Mouse (Mus musculus) liver, adult 2 months (tissue): ENCODE measurements around the gene Fam53a. TPM values are rescaled to one million over a fixed set of nuclear protein-coding genes. Genes with fewer than 3 reads are reported as not detected.

Experiments used
- DNase-seq: peaks from one replicate; pipeline ENCODE4 v3.0.0-alpha.2; 2011; ENCODE audit warnings: low read depth, low spot score; ENCODE audit errors: extremely low read depth
- H3K27ac ChIP-seq: fragments of 200-500 bp; replicated peaks from 2 replicates; pipeline ENCODE4 v1.5.1; 2012; ENCODE audit warnings: low read depth, mild to moderate bottlenecking, control low read depth, inconsistent platforms, low read length; ENCODE audit not compliant: insufficient read depth
- H3K27me3 ChIP-seq: fragments of 200-500 bp; 2 replicates; pipeline ENCODE4 v1.6.1; 2012; ENCODE audit warnings: mild to moderate bottlenecking, moderate library complexity, low read length, inconsistent platforms; ENCODE audit not compliant: control insufficient read depth, insufficient read depth
- H3K36me3 ChIP-seq: fragments of 200-500 bp; 2 replicates; pipeline ENCODE4 v1.6.1; 2012; ENCODE audit warnings: low read length, inconsistent platforms; ENCODE audit not compliant: control insufficient read depth, insufficient read depth
- H3K4me1 ChIP-seq: fragments of 200-500 bp; 2 replicates; pipeline ENCODE4 v1.6.1; 2011; ENCODE audit warnings: low read length; ENCODE audit not compliant: control insufficient read depth, insufficient read depth
- H3K4me3 ChIP-seq: fragments of 200-500 bp; 2 replicates; pipeline ENCODE4 v1.5.1; 2011; ENCODE audit warnings: low read depth, mild to moderate bottlenecking, control low read depth, low read length, moderate library complexity; ENCODE audit not compliant: insufficient read depth
- H3K79me2 ChIP-seq: fragments of 200-500 bp; 2 replicates; pipeline ENCODE4 v1.6.1; 2012; ENCODE audit warnings: inconsistent platforms, mild to moderate bottlenecking, low read length, moderate library complexity; ENCODE audit not compliant: control insufficient read depth, insufficient read depth
- H3K9ac ChIP-seq: fragments of 200-500 bp; 2 replicates; pipeline ENCODE4 v1.6.1; 2012; ENCODE audit warnings: low read depth, mild to moderate bottlenecking, control low read depth, inconsistent platforms, low read length
- CTCF ChIP-seq: fragments of 200-500 bp; IDR thresholded peaks from 2 replicates; pipeline ENCODE4 v1.5.1; 2011; ENCODE audit warnings: low read depth, low read length, control low read depth
- POLR2A ChIP-seq: fragments of 200-500 bp; IDR thresholded peaks from 2 replicates; pipeline ENCODE4 v1.6.1; 2011; ENCODE audit warnings: low read length, control low read depth; ENCODE audit not compliant: insufficient read depth; ENCODE audit errors: extremely low read depth
- WGBS: fragments of 180-500 bp; shearing (Covaris S2); methylation state at CpG from one replicate; pipeline ENCODE4 v1.1.7; 2018; 5-methylcytosine and 5-hydroxymethylcytosine counted together
- polyA plus RNA-seq: library from polyadenylated mRNA; depleted of rRNA; stranded (reverse); fragments of >200 nt; gene quantifications from 2 replicates; pipeline ENCODE4 v1.2.3, GENCODE M21; 2012
- total RNA-seq: library from RNA; depleted of rRNA; stranded (reverse); fragments of >200 nt; gene quantifications from 2 replicates; pipeline ENCODE4 v1.2.3, GENCODE M21; 2014

Fam53a gene
- total and polyA plus RNA-seq, 2 experiments, result 9.4 to 19.4 TPM

GRCm38 (mm10) chr5:33630061-33630460 is 626 bp upstream of the Fam53a start:
- H3K4me3 ChIP-seq, result peak overlapping the region; percentile 39
- DNase-seq, result peak; percentile 65
- H3K36me3 ChIP-seq, result no peaks in the 10 kb centered on the region
- peak overlapping the region; percentile 13 for H3K27ac ChIP-seq
- H3K79me2 ChIP-seq, result peaks cover 9% of the 10 kb centered on the region
- peaks cover 15% of the 10 kb centered on the region for H3K4me1 ChIP-seq
- H3K9ac ChIP-seq, result peak overlapping the region; percentile 47
- no peaks in the 10 kb centered on the region for H3K27me3 ChIP-seq
- 2% methylated on average over 9 of the region's 9 CpGs for WGBS
- no peak for TF ChIP-seq POLR2A
- TF ChIP-seq CTCF, result no peak

GRCm38 (mm10) chr5:33628820-33629300 is 575 bp downstream of the Fam53a start:
- H3K4me3 ChIP-seq, result peak overlapping the region; percentile 81
- peaks cover 15% of the 10 kb centered on the region for H3K79me2 ChIP-seq
- DNase-seq, result peak; percentile 54
- H3K27me3 ChIP-seq, result no peaks in the 10 kb centered on the region
- 1% methylated on average over 24 of the region's 24 CpGs for WGBS
- H3K9ac ChIP-seq, result peak overlapping the region; percentile 89
- H3K27ac ChIP-seq, result peak overlapping the region; percentile 61
- peaks cover 15% of the 10 kb centered on the region for H3K4me1 ChIP-seq
- 0 out of 2 replicates have a peak, but pooled peaks have one; percentile 9 for TF ChIP-seq POLR2A
- no peak for TF ChIP-seq CTCF
- peaks cover 2% of the 10 kb centered on the region; the same call in 1 of the 2 replicates for H3K36me3 ChIP-seq

DNA sequence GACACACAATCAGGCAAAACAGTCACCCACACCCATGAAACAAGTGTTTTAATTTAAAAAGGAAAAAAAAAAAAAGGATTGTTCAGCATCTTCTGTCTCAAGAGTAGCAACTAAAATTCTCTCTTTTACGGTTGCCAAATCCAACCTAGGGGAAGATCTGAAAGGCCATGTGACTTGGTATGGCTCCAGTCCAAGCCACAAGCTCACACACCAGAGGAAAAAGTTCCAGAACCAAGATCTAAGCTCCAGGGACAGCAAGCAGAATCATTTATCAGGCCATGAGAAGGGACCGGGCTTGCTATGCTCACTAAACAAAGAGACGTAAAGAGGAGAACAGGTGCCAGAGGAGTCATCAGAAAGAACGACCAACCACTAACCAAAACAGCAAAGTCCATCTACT is 1.5 kb downstream of the Fam53a start:
- Histone ChIP-seq H3K27ac (0 out of 2 replicates have a peak overlapping the region, but pooled peaks have one; percentile 31), H3K4me3 (peak overlapping the region; percentile 81), H3K79me2 (peaks cover 24% of the 10 kb centered on the region), H3K9ac (no peak overlapping the region), H3K27me3 (no peaks in the 10 kb centered on the region), H3K4me1 (peaks cover 15% of the 10 kb centered on the region), H3K36me3 (peaks cover 7% of the 10 kb centered on the region; the same call in 1 of the 2 replicates)
- peak; percentile 69 for DNase-seq
- no peak for TF ChIP-seq CTCF
- TF ChIP-seq POLR2A, result no peak
- 3% methylated on average over 4 of the region's 4 CpGs for WGBS

DNA sequence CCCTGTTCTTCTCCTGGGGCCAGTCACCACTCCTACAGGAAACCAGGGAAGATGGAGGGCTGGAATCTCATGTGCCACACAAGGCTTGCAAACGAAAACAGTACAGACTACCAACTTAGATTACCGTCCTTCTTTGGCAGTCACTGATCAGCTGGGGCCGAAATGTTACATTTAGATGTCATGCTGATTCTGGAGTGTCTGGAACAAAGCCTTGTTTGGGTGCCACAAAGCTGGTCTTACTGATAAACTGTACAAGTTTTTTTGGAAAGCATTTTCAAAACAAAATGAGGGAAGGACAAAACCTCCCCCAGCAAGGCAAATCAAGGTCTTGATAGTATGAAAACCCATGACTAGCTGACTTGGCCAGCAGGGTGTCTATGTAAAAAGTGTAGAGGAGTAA is 5.7 kb downstream of the Fam53a start:
- DNase-seq, result no peak
- peaks cover 11% of the 10 kb centered on the region for H3K4me1 ChIP-seq
- TF ChIP-seq CTCF, result no peak
- no peak for TF ChIP-seq POLR2A
- H3K4me3 ChIP-seq, result no peak overlapping the region
- peaks cover 39% of the 10 kb centered on the region for H3K79me2 ChIP-seq
- H3K27me3 ChIP-seq, result no peaks in the 10 kb centered on the region
- WGBS, result 82% methylated on average over 3 of the region's 3 CpGs
- H3K27ac ChIP-seq, result no peak overlapping the region
- H3K9ac ChIP-seq, result no peak overlapping the region
- H3K36me3 ChIP-seq, result peaks cover 7% of the 10 kb centered on the region; the same call in 1 of the 2 replicates

- no peak for TF ChIP-seq CTCF
- no peak for TF ChIP-seq POLR2A
- 92% methylated on average over 2 of the region's 2 CpGs for WGBS
- Histone ChIP-seq H3K9ac (no peak overlapping the region), H3K27me3 (no peaks in the 10 kb centered on the region), H3K79me2 (peaks cover 42% of the 10 kb centered on the region), H3K4me3 (no peak overlapping the region), H3K27ac (no peak overlapping the region), H3K4me1 (peaks cover 3% of the 10 kb centered on the region), H3K36me3 (peaks cover 9% of the 10 kb centered on the region; the same call in 1 of the 2 replicates)
- no peak for DNase-seq
These were observed 6.8 kb downstream of the Fam53a start for GRCm38 (mm10) chr5:33622671-33623070.

DNA sequence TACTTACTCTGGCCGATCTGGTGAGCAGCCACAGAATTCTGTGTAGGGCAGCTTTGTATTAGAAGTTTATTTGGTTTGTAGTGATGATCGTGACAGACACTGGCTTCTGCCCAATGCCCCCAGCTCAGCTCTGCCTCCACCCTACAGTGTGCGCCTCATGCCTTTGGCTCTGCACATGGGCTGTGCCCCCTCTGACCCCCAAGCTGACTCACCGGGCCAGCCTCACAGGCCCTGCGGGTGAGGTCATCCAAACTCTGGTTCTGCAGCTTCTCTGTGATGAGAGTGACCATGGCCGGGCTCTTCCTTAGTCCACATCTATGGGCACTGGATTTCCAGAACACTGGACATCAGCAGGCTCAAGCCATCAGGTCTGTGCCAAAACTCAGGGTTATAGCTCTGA is 15.0 kb downstream of the Fam53a start:
- Histone ChIP-seq H3K4me3 (no peak overlapping the region), H3K4me1 (peaks cover 2% of the 10 kb centered on the region; the same call in 1 of the 2 replicates), H3K36me3 (peaks cover 20% of the 10 kb centered on the region), H3K79me2 (peaks cover 15% of the 10 kb centered on the region; the same call in 1 of the 2 replicates), H3K27ac (no peak overlapping the region), H3K9ac (no peak overlapping the region), H3K27me3 (no peaks in the 10 kb centered on the region)
- 79% methylated on average over 6 of the region's 6 CpGs for WGBS
- TF ChIP-seq CTCF (no peak), POLR2A (no peak)
- DNase-seq, result no peak
